Mouse (Mus musculus): ENCODE data around the gene Sh3glb1.

GRCm38 (mm10) chr3:144639387-144639786 lies 80.7 kb downstream of the Sh3glb1 start:
- TF ChIP-seq POLR2A (IDR thresholded peaks at IDR 0.05; ENCODE audit: borderline replicate concordance, low read depth, low read length): no peak
- no peak for TF ChIP-seq CTCF (IDR thresholded peaks at IDR 0.05; ENCODE audit: low read depth, low read length)
